Mouse (Mus musculus) heart, postnatal 0 days (tissue): ENCODE results near the gene 2310034G01Rik. TPM values are rescaled to one million over a fixed set of nuclear protein-coding genes. Genes with fewer than 3 reads are reported as not detected.
A peak's percentile ranks its signal among the peaks of the same experiment; 100 is the strongest.

Experiments used
- ATAC-seq: fragments of 200-750 bp; cut with Nextera tagmentation; 2 replicates; pipeline ENCODE4 v1.8.0; 2017; ENCODE audit warnings: low read depth, moderate number of reproducible peaks, moderate library complexity; ENCODE audit not compliant: insufficient read depth
- DNase-seq: peaks from one replicate; pipeline ENCODE4 v3.0.0-alpha.2; 2016; ENCODE audit warnings: low spot score
- H3K27ac ChIP-seq: fragments of 300-500 bp; sonication (generic); 2 replicates; pipeline ENCODE4 v1.5.1; 2014; ENCODE audit warnings: low read depth, mild to moderate bottlenecking
- H3K27me3 ChIP-seq: fragments of 300-500 bp; sonication (generic); 2 replicates; pipeline ENCODE4 v1.6.1; 2014; ENCODE audit warnings: low read length, mixed read lengths; ENCODE audit not compliant: control insufficient read depth, insufficient read depth
- H3K36me3 ChIP-seq: fragments of 300-500 bp; sonication (generic); replicated peaks from 2 replicates; pipeline ENCODE4 v1.6.1; 2014; ENCODE audit warnings: low read length, mixed read lengths; ENCODE audit not compliant: control insufficient read depth, insufficient read depth
- H3K4me1 ChIP-seq: fragments of 300-500 bp; sonication (generic); 2 replicates; pipeline ENCODE4 v1.6.1; 2014; ENCODE audit warnings: antibody characterized with exemption; ENCODE audit not compliant: control insufficient read depth, insufficient read depth
- H3K4me2 ChIP-seq: fragments of 300-500 bp; sonication (generic); 2 replicates; pipeline ENCODE4 v1.6.1; 2014; ENCODE audit warnings: low read depth, mild to moderate bottlenecking, low read length, moderate library complexity
- H3K4me3 ChIP-seq: fragments of 300-500 bp; sonication (generic); 2 replicates; pipeline ENCODE4 v1.5.1; 2014; ENCODE audit warnings: low read depth, low read length
- H3K9ac ChIP-seq: fragments of 300-500 bp; sonication (generic); replicated peaks from 2 replicates; pipeline ENCODE4 v1.6.1; 2014; ENCODE audit warnings: low read depth, low read length, mixed read lengths
- H3K9me3 ChIP-seq: fragments of 300-500 bp; sonication (generic); replicated peaks from 2 replicates; pipeline ENCODE4 v1.6.1; 2016; ENCODE audit warnings: low read length; ENCODE audit not compliant: control insufficient read depth
- CTCF ChIP-seq: IDR thresholded peaks from 2 replicates; pipeline ENCODE4 v1.5.1; 2016; ENCODE audit warnings: antibody characterized with exemption, control low read depth, low read depth
- EP300 ChIP-seq: IDR thresholded peaks from 2 replicates; pipeline ENCODE4 v1.6.1; 2016; ENCODE audit warnings: antibody characterized with exemption, low read depth
- WGBS: fragments of 180-500 bp; shearing (Covaris S2); extraction: QIAGEN DNeasy Blood & Tissue Kit; methylation state at CpG from one replicate; pipeline ENCODE4 v1.1.7; 2014; 5-methylcytosine and 5-hydroxymethylcytosine counted together
- polyA plus RNA-seq: library from polyadenylated mRNA; unstranded; fragments of >200 nt; fragmentation: Nextera tagmentation; extraction: Ambion mirVana; gene quantifications from 2 replicates; pipeline ENCODE4 v1.2.1, GENCODE M21; 2015
- total RNA-seq: library from RNA; depleted of rRNA; stranded (reverse); fragments of >200 nt; gene quantifications from 2 replicates; pipeline ENCODE4 v1.2.3, GENCODE M21; 2014; ENCODE audit warnings: low replicate concordance

The 2310034G01Rik gene
- total and polyA plus RNA-seq, 2 experiments from 2014 or later = 1.1 to 1.5 TPM

- H3K9ac ChIP-seq = no peak overlapping the region
- H3K27me3 ChIP-seq = no peaks in the 10 kb centered on the region
- no peak overlapping the region for H3K4me2 ChIP-seq
- no peak overlapping the region for H3K4me3 ChIP-seq
- no peaks in the 10 kb centered on the region for H3K9me3 ChIP-seq
- no peak for DNase-seq
- ATAC-seq = no peak
- TF ChIP-seq CTCF = no peak
- TF ChIP-seq EP300 = no peak
- no peak overlapping the region for H3K27ac ChIP-seq
- 79% methylated on average over 3 of the region's 3 CpGs for WGBS
- H3K4me1 ChIP-seq = peaks cover 14% of the 10 kb centered on the region
- peaks cover 20% of the 10 kb centered on the region for H3K36me3 ChIP-seq
These were observed 16.2 kb downstream of the 2310034G01Rik start for GRCm38 (mm10) chr19:46333906-46334305.

- no peak for TF ChIP-seq CTCF
- TF ChIP-seq EP300 = no peak
- no peak overlapping the region for H3K9ac ChIP-seq
- H3K4me1 ChIP-seq = peaks cover 14% of the 10 kb centered on the region
- DNase-seq (no peak), ATAC-seq (no peak)
- no peak overlapping the region for H3K4me2 ChIP-seq
- H3K9me3 ChIP-seq = no peaks in the 10 kb centered on the region
- WGBS = 75% methylated on average over 7 of the region's 7 CpGs
- H3K4me3 ChIP-seq = no peak overlapping the region
- H3K27ac ChIP-seq = no peak overlapping the region
- peaks cover 20% of the 10 kb centered on the region for H3K36me3 ChIP-seq
- no peaks in the 10 kb centered on the region for H3K27me3 ChIP-seq
These were observed 17.3 kb downstream of the 2310034G01Rik start for GRCm38 (mm10) chr19:46332721-46333339.

GRCm38 (mm10) chr19:46331936-46332335 lies 18.2 kb downstream of the 2310034G01Rik start:
- ATAC-seq = no peak
- Histone ChIP-seq H3K27ac (no peak overlapping the region), H3K4me1 (peaks cover 10% of the 10 kb centered on the region), H3K9ac (no peak overlapping the region), H3K36me3 (peaks cover 20% of the 10 kb centered on the region), H3K4me3 (no peak overlapping the region), H3K9me3 (no peaks in the 10 kb centered on the region), H3K27me3 (peaks cover 4% of the 10 kb centered on the region), H3K4me2 (no peak overlapping the region)
- no peak for DNase-seq
- TF ChIP-seq CTCF = no peak
- no peak for TF ChIP-seq EP300
- WGBS = 84% methylated on average over 3 of the region's 3 CpGs

- Histone ChIP-seq H3K9ac (no peak overlapping the region), H3K4me1 (peaks cover 10% of the 10 kb centered on the region), H3K9me3 (no peaks in the 10 kb centered on the region), H3K4me3 (no peak overlapping the region), H3K27me3 (peaks cover 10% of the 10 kb centered on the region), H3K4me2 (no peak overlapping the region), H3K27ac (no peak overlapping the region), H3K36me3 (peaks cover 20% of the 10 kb centered on the region)
- TF ChIP-seq EP300 = no peak
- WGBS = 90% methylated on average over 14 of the region's 14 CpGs
- ATAC-seq (no peak), DNase-seq (no peak)
These were observed 18.8 kb downstream of the 2310034G01Rik start for GRCm38 (mm10) chr19:46331326-46331725.

GRCm38 (mm10) chr19:46330696-46331095 lies 19.4 kb downstream of the 2310034G01Rik start:
- no peaks in the 10 kb centered on the region for H3K9me3 ChIP-seq
- H3K4me1 ChIP-seq = peaks cover 10% of the 10 kb centered on the region
- no peak overlapping the region for H3K4me3 ChIP-seq
- no peak for ATAC-seq
- no peak for DNase-seq
- TF ChIP-seq EP300 (no peak), CTCF (no peak)
- peaks cover 20% of the 10 kb centered on the region for H3K36me3 ChIP-seq
- no peak overlapping the region for H3K27ac ChIP-seq
- peaks cover 16% of the 10 kb centered on the region for H3K27me3 ChIP-seq
- H3K9ac ChIP-seq = no peak overlapping the region
- no peak overlapping the region for H3K4me2 ChIP-seq
- 90% methylated on average over 12 of the region's 12 CpGs for WGBS

- Histone ChIP-seq H3K27ac (no peak overlapping the region), H3K36me3 (peaks cover 20% of the 10 kb centered on the region), H3K9ac (no peak overlapping the region), H3K4me2 (peak overlapping the region; percentile 90), H3K27me3 (peaks cover 24% of the 10 kb centered on the region), H3K4me1 (peaks cover 10% of the 10 kb centered on the region), H3K9me3 (no peaks in the 10 kb centered on the region), H3K4me3 (no peak overlapping the region)
- TF ChIP-seq EP300 (no peak), CTCF (peak; percentile 94)
- ATAC-seq (peak; percentile 59), DNase-seq (peak; percentile 86)
- 5% methylated on average over 16 of the region's 16 CpGs for WGBS
These were observed 20.2 kb downstream of the 2310034G01Rik start for GRCm38 (mm10) chr19:46329951-46330350.
